Mouse (Mus musculus) mouse trophoblast stem cell (cell line): Measurements from ENCODE around the gene G430095P16Rik.

Experiments
- in situ Hi-C, 2 experiments: fragments of 300-500 bp; cut with MseI, MboI; formaldehyde crosslinking; loops; 2 replicates in 1 of 2; 3 replicates in 1 of 2; pipeline ENCODE4 v1.15.1; 2025

Gene G430095P16Rik

GRCm38 (mm10) chr8:84768343-84769095 is 45.7 kb downstream of the G430095P16Rik start:
- in situ Hi-C loops: no loop called here

- in situ Hi-C loops: no loop called here
These were observed 46.5 kb downstream of the G430095P16Rik start for GRCm38 (mm10) chr8:84769324-84769723.

GRCm38 (mm10) chr8:84770100-84770953 is 47.5 kb downstream of the G430095P16Rik start:
- in situ Hi-C loops: no loop called here

- in situ Hi-C loops: no loop called here
These were observed 48.3 kb downstream of the G430095P16Rik start for GRCm38 (mm10) chr8:84771000-84771687.

- in situ Hi-C loops: no loop called here
These were observed 49.2 kb downstream of the G430095P16Rik start for GRCm38 (mm10) chr8:84771941-84772378.

- in situ Hi-C loops: no loop called here
These were observed 49.8 kb downstream of the G430095P16Rik start for GRCm38 (mm10) chr8:84772628-84773027.

GRCm38 (mm10) chr8:84773304-84773703 is 50.5 kb downstream of the G430095P16Rik start:
- in situ Hi-C loops: no loop called here

GRCm38 (mm10) chr8:84773833-84774232 is 51.0 kb downstream of the G430095P16Rik start:
- in situ Hi-C loops: no loop called here

- in situ Hi-C loops: no loop called here
These were observed 51.7 kb downstream of the G430095P16Rik start for GRCm38 (mm10) chr8:84774473-84774911.

- in situ Hi-C loops: no loop called here
These were observed 52.3 kb downstream of the G430095P16Rik start for GRCm38 (mm10) chr8:84775105-84775591.

- in situ Hi-C loops: no loop called here
These were observed 52.9 kb downstream of the G430095P16Rik start for GRCm38 (mm10) chr8:84775621-84776113.
